Mouse (Mus musculus) C2C12 (cell line): Measurements from ENCODE around the gene Aak1. TPM values are rescaled to one million over a fixed set of nuclear protein-coding genes. Genes with fewer than 3 reads are reported as not detected.

Source experiments
- H3K27me3 ChIP-seq: one replicate; pipeline ENCODE4 v1.6.1; 2011; ENCODE audit not compliant: control insufficient read depth, insufficient read depth, insufficient read length
- H3K36me3 ChIP-seq: one replicate; pipeline ENCODE4 v1.6.1; 2011; ENCODE audit not compliant: control insufficient read depth, insufficient read depth
- H3K4me3 ChIP-seq: one replicate; pipeline ENCODE4 v1.5.1; 2011; ENCODE audit warnings: mild to moderate bottlenecking, control low read depth; ENCODE audit not compliant: poor library complexity, insufficient read depth, severe bottlenecking
- H3K79me2 ChIP-seq: one replicate; pipeline ENCODE4 v1.6.1; 2011; ENCODE audit not compliant: control insufficient read depth, insufficient read depth
- H3K79me3 ChIP-seq: one replicate; pipeline ENCODE4 v1.6.1; 2011; ENCODE audit warnings: low read depth, control low read depth
- H3ac ChIP-seq: one replicate; pipeline ENCODE3; 2011; ENCODE audit warnings: low read depth; ENCODE audit not compliant: control insufficient read depth, insufficient read length
- CEBPB ChIP-seq: IDR thresholded peaks from one replicate; pipeline ENCODE4 v1.6.1; 2011; ENCODE audit warnings: low read depth, mild to moderate bottlenecking, control low read depth, moderate library complexity
- CTCF ChIP-seq: IDR thresholded peaks from one replicate; pipeline ENCODE4 v1.5.1; 2011; ENCODE audit not compliant: control insufficient read depth, insufficient read depth, insufficient read length
- FOSL1 ChIP-seq: IDR thresholded peaks from one replicate; pipeline ENCODE4 v1.8.0; 2011; ENCODE audit warnings: mild to moderate bottlenecking, low read length; ENCODE audit not compliant: poor library complexity, insufficient read depth, severe bottlenecking
- MAX ChIP-seq: IDR thresholded peaks from one replicate; pipeline ENCODE4 v1.6.1; 2011; ENCODE audit warnings: mild to moderate bottlenecking, control low read depth
- MYOD1 ChIP-seq: IDR thresholded peaks from one replicate; pipeline ENCODE4 v1.6.1; 2011; ENCODE audit warnings: low read depth; ENCODE audit not compliant: control insufficient read depth, insufficient read length
- MYOG ChIP-seq: IDR thresholded peaks from one replicate; pipeline ENCODE4 v1.6.1; 2011; ENCODE audit not compliant: control insufficient read depth, insufficient read length; ENCODE audit errors: extremely low read depth
- USF1 ChIP-seq: IDR thresholded peaks from one replicate; pipeline ENCODE4 v1.6.1; 2011; ENCODE audit warnings: low read depth, mild to moderate bottlenecking, control low read depth, moderate library complexity
- polyA plus RNA-seq: library from polyadenylated mRNA; unstranded; fragments of >200 nt; fragmentation: generic; extraction: Trizol; gene quantifications from one replicate; pipeline ENCODE4 v1.2.1, GENCODE M21; 2012; ENCODE audit warnings: missing spikeins

Aak1 gene
- polyA plus RNA-seq, 1 experiment: 12.8 TPM

DNA sequence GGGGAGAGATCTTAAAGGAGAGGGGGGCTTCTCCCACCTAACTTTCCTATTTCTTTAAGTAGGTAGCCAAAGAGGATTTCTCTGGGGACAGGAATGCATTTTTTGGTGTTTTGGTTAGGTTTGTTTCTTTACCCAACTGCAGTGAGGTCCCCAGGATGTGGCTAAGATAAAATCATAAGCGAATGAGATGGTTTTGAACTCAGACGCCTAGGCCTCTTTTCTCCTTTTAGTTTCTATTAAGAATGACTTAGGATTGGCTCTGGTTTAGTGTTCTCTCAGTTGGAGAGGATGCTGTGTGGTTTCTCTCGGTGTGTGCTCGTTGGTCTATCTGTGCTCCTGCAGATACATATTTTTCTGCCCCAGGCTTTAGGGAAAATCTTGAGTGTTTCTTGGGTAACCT, 1.3 kb downstream of the Aak1 start:
- Histone ChIP-seq H3K27me3 (no peaks in the 10 kb centered on the region), H3ac (peak overlapping the region; percentile 79), H3K79me3 (peaks cover 19% of the 10 kb centered on the region), H3K36me3 (peaks cover 11% of the 10 kb centered on the region), H3K79me2 (peaks cover 62% of the 10 kb centered on the region), H3K4me3 (peak overlapping the region; percentile 85)
- TF ChIP-seq CTCF (no peak), CEBPB (no peak), FOSL1 (no peak), MYOD1 (no peak), MAX (no peak), MYOG (no peak), USF1 (no peak)

GRCm38 (mm10) chr6:86851561-86851960, 2.2 kb downstream of the Aak1 start:
- peaks cover 12% of the 10 kb centered on the region for H3K36me3 ChIP-seq
- TF ChIP-seq MYOG (no peak), USF1 (peak; percentile 51)
- H3K79me2 ChIP-seq: peaks cover 72% of the 10 kb centered on the region
- H3ac ChIP-seq: no peak overlapping the region
- no peaks in the 10 kb centered on the region for H3K27me3 ChIP-seq
- H3K4me3 ChIP-seq: no peak overlapping the region
- peaks cover 19% of the 10 kb centered on the region for H3K79me3 ChIP-seq

DNA sequence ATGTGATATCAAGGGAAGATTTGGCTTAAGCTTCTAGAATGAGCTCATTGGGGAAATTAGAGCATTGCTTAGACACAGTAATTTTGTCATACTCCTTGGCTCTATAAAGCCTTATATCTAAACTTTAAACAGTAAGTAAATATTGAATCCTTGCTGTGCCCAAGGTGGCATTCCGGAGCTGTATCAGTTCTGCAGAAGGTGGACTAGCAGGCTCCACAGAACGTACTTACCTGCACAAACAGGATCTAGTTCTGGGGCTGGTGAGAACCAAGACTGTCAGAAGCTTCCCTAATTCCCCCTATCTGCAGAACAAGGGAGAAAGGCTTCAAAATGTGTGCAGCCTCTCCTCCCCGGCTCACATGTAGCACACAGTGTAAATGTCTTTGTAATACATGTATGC, 4.6 kb downstream of the Aak1 start:
- peaks cover 95% of the 10 kb centered on the region for H3K79me2 ChIP-seq
- H3K4me3 ChIP-seq: no peak overlapping the region
- peaks cover 12% of the 10 kb centered on the region for H3K36me3 ChIP-seq
- no peaks in the 10 kb centered on the region for H3K27me3 ChIP-seq
- TF ChIP-seq FOSL1: no peak
- no peak for TF ChIP-seq MYOG
- no peak for TF ChIP-seq CTCF
- peaks cover 28% of the 10 kb centered on the region for H3K79me3 ChIP-seq
- no peak overlapping the region for H3ac ChIP-seq

DNA sequence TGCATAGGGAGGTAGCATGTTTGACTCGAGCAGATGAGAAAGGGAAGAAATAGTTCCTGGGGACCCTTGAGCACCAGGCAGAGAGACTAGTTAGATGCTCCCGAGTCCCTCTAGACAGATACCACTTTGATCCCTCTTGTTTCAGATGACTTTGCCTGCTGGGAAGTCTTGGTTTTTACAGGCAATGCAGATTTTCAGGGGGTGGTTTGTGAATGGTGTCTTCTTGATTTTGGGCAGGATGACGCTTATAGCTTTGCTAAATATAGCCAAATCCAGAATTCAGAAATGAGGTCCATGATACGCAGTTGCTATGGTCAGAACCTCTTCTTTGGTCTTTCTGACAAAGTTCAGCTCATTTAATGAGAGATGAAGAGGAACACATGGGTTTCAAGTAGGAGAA, 5.6 kb downstream of the Aak1 start:
- Histone ChIP-seq H3K4me3 (no peak overlapping the region), H3K36me3 (peaks cover 12% of the 10 kb centered on the region), H3ac (no peak overlapping the region), H3K27me3 (no peaks in the 10 kb centered on the region), H3K79me2 (peaks cover 100% of the 10 kb centered on the region), H3K79me3 (peaks cover 29% of the 10 kb centered on the region)
- TF ChIP-seq CEBPB (no peak), USF1 (no peak), MAX (no peak), CTCF (no peak), FOSL1 (no peak), MYOG (no peak), MYOD1 (no peak)

DNA sequence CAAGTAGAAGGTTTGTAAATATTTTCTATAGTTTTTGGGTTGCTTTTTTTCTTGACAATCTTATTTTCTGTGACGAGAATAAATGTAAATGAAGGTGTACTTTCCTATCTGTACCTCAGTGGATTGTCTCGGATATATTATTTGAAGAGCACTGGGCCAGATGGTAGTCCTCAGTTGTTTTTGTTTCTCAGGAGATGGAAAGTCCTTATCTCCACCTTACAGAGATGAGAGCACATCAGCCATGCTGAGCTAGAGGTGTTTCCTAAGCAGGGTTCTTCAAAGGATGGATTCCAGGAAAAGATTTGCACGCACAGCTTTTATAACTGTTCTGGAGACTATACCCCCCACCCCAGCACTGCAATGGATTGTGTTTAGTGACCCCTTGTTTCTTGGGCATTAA, 9.3 kb downstream of the Aak1 start:
- Histone ChIP-seq H3ac (no peak overlapping the region), H3K4me3 (no peak overlapping the region), H3K27me3 (no peaks in the 10 kb centered on the region), H3K79me2 (peaks cover 91% of the 10 kb centered on the region), H3K79me3 (peaks cover 20% of the 10 kb centered on the region), H3K36me3 (peaks cover 5% of the 10 kb centered on the region)
- TF ChIP-seq FOSL1: no peak
- no peak for TF ChIP-seq MYOG
- no peak for TF ChIP-seq CEBPB
- no peak for TF ChIP-seq MAX

DNA sequence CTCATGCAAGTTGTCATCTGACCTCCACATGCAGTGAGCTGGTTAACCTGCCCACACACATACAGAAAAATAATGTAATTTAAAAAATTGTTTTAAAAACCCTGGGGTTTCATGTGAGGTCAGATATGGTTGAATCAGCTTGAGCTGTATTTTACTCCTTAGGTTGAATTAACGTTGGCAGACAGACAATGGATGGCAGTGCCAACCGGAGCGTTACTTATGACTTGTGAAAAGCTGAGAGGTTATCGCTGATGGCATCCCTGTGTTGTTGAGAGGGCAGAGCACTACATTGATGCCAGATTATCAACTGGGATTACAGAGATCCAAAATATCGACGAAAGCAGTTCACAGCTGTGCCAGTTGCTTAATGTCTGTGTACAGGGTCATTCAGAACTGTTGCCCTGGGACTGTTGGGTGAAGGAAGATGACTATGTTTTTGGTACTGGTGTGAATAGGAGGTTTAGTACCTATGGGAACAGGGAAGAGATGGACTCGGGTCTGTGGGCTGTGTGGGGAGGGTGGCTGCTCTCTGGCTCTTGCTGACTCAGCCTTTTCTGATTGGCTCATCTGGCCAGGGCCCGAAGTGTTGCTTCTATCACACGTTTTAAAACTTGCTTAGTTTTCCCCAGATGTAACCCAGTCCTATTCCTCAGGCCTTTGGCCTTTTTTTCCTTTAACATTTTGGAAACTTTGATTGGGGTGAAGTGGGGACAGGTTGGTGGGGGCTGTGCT, 11.6 kb downstream of the Aak1 start:
- Histone ChIP-seq H3K27me3 (no peaks in the 10 kb centered on the region), H3K79me2 (peaks cover 87% of the 10 kb centered on the region), H3K36me3 (peaks cover 6% of the 10 kb centered on the region), H3K79me3 (peaks cover 26% of the 10 kb centered on the region), H3K4me3 (no peak overlapping the region), H3ac (no peak overlapping the region)
- TF ChIP-seq CTCF (no peak), CEBPB (no peak), FOSL1 (no peak), USF1 (no peak), MYOD1 (no peak), MAX (no peak), MYOG (no peak)
